In the genomic region with DNA sequence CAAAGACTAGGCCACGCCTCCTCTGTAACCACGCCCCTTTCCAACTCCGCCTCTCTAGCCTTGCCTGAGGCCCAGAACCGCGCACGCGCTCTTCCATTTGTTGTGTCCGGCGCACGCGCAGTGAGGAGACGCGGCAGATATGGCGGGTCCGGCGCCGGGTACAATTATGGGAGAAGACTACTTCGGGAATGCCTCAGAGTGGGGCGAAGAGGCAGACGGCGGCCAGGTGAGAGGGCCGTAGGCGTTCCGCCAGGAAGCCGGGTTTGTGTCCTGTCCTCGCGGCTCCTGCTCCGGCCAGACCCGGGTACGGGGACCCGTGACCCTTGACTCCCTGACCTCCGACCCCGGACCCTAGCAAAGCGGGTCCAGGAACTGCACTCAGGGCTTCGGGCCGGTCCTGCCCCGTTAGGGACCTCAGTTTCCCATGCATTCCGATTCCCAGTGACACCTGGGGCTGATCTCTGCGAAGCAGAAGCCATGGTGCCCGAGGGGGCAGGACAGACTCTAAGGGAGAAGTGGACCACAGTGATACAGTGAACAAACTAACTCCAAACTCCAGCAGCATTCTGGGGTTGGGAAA, we compare ENCODE assay signal across 8 mouse cellular contexts. TPM values are rescaled to one million over a fixed set of nuclear protein-coding genes. Genes with fewer than 3 reads are reported as not detected.
DNase-seq lines count a peak whose midpoint lies in the region; ATAC-seq lines count a peak whose summit lies in the region.

A gene (plus strand): TSS at position 74 of the 580 bp plus-strand sequence.

- peak; percentile 94 for DNase-seq in Muller cell, postnatal 12 days (ENCODE audit: inconsistent ontology term)
- DNase-seq in cerebellum, adult 9-11 months: peak; percentile 93
- peak; percentile 88 to 92 for DNase-seq in frontal cortex, postnatal 10 days (ENCODE audit: low spot score in 2 of 2)
- peak; percentile 91 to 95 for DNase-seq in layer of hippocampus, postnatal 14 days (ENCODE audit: low spot score in 2 of 2)
- peak; percentile 96 for DNase-seq in lung, postnatal 14 days
- peak; percentile 95 for DNase-seq in retina, adult 2 months (ENCODE audit: low read depth, low spot score)
- peak; percentile 94 to 95 for DNase-seq in thymus, postnatal 36 days

- H3K9ac ChIP-seq in hindbrain, embryonic 12.5 days: peak within 1 kb of the TSS; percentile 92

- peak; percentile 93 for ATAC-seq in hindbrain, embryonic 12.5 days (ENCODE audit: low FRiP score)

- H3K27me3 ChIP-seq in hindbrain, embryonic 12.5 days: 0 out of 2 replicates have a peak, but pooled peaks cover 3% of the 10 kb centered on the region

- H3K4me3 ChIP-seq in hindbrain, embryonic 12.5 days: peak within 1 kb of the TSS; percentile 93

- peaks cover 11% of the 10 kb centered on the region for H3K4me1 ChIP-seq in hindbrain, embryonic 12.5 days

- H3K36me3 ChIP-seq in hindbrain, embryonic 12.5 days: peaks cover 14% of the 10 kb centered on the region

- H3K9me3 ChIP-seq in hindbrain, embryonic 12.5 days (replicated peaks): no peaks in the 10 kb centered on the region

- H3K4me2 ChIP-seq in hindbrain, embryonic 12.5 days (replicated peaks): peak within 1 kb of the TSS; percentile 83

- WGBS in hindbrain, embryonic 12.5 days: under 1% methylated on average over 40 of the region's 40 CpGs

- no peak within 1 kb of the TSS for H3K27ac ChIP-seq in hindbrain, embryonic 12.5 days

RNA-seq across cellular contexts. Expression of the gene that starts here (rescaled TPM):
- polyA plus RNA-seq in hindbrain, embryonic 12.5 days (2016; fragmentation: Nextera tagmentation; extraction: Ambion mirVana): 144 and 154 TPM in 2 replicates
- total RNA-seq in layer of hippocampus, postnatal 14 days (2021): 10 to 100 TPM; 51.5 to 52.0 TPM
